Mouse (Mus musculus): Measurements from ENCODE around the gene Rgs6. TPM values are rescaled to one million over a fixed set of nuclear protein-coding genes. Genes with fewer than 3 reads are reported as not detected.

Gene Rgs6
- total and polyA plus RNA-seq, 2 experiments, result 0.09 TPM; not detected in 1

DNA sequence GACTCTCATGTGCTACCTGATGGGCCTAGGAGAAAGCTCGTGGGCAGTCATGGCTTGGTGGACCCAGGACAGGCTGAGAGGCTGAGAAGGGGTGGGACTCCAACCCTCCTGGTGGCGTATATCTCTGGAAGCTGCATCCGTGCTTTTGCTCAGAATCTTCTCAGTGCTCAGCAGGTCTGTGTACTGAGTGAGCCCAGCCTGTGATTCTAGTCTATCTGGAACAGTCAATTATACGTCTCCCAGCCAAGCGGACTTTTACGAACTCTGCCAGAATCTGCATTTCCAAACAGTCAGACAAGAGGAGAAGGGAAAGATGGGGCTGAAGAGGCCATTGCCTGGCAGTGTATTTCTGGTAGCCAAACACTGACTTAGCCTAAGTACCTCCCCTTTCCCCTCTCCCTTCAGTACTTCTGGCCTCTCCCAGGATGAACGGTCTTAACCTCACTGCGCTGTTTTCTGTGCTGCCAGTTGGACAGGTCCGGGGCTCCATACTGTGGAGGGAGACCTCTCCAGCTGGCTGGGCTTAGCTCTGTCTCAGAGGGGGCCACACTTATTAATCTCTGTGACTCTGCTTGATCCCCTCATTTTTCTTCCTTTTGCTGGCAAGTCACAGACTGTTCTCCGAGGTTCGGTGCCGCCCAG lies 110.9 kb downstream of the Rgs6 start:
- DNase-seq (ENCODE audit: extremely low read depth, low read depth, low spot score), result no peak
- TF ChIP-seq CTCF (IDR thresholded peaks at IDR 0.05; ENCODE audit: low read depth, low read length), result no peak
- TF ChIP-seq POLR2A (IDR thresholded peaks at IDR 0.05; ENCODE audit: extremely low read depth, insufficient read depth, low read length), result no peak
- H3K4me1 ChIP-seq (ENCODE audit: control insufficient read depth, insufficient read depth, low read length), result no peaks in the 10 kb centered on the region
- 82% methylated on average over 12 of the region's 12 CpGs for WGBS
- H3K4me3 ChIP-seq (ENCODE audit: insufficient read depth, low read depth, low read length), result no peak overlapping the region
- no peaks in the 10 kb centered on the region for H3K79me2 ChIP-seq (ENCODE audit: control insufficient read depth, insufficient read depth, low read length)
- no peak overlapping the region for H3K9ac ChIP-seq (ENCODE audit: low read depth, low read length)
- H3K36me3 ChIP-seq (ENCODE audit: control insufficient read depth, insufficient read depth, low read length), result no peaks in the 10 kb centered on the region
- no peak overlapping the region for H3K27ac ChIP-seq (replicated peaks; ENCODE audit: insufficient read depth, low read depth, low read length)
- no peaks in the 10 kb centered on the region; the same call in 1 of the 2 replicates for H3K27me3 ChIP-seq (ENCODE audit: control insufficient read depth, insufficient read depth, low read length)

DNA sequence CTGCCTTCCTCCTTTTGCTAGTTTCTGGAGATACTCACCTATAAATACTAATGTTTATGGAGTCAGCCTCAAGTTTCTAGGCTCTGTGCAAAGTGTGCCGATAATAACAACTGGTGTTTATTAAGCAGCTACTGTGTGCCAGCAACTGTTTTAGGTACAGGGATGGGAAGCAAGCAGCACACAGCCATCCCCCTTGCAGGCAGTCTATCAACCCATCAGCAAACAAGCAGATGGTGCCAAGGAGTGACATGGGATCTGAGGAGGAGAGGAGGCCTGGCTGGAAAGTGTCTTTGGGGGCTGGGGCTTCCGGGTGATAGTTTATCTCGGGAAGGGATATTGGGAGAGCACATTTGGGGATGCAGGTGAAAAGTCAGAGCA lies 111.4 kb downstream of the Rgs6 start:
- no peaks in the 10 kb centered on the region for H3K79me2 ChIP-seq (ENCODE audit: control insufficient read depth, insufficient read depth, low read length)
- H3K36me3 ChIP-seq (ENCODE audit: control insufficient read depth, insufficient read depth, low read length), result no peaks in the 10 kb centered on the region
- WGBS, result 63% methylated on average over 3 of the region's 3 CpGs
- H3K4me1 ChIP-seq (ENCODE audit: control insufficient read depth, insufficient read depth, low read length), result no peaks in the 10 kb centered on the region
- no peak overlapping the region for H3K4me3 ChIP-seq (ENCODE audit: insufficient read depth, low read depth, low read length)
- no peak overlapping the region for H3K27ac ChIP-seq (replicated peaks; ENCODE audit: insufficient read depth, low read depth, low read length)
- no peaks in the 10 kb centered on the region; the same call in 1 of the 2 replicates for H3K27me3 ChIP-seq (ENCODE audit: control insufficient read depth, insufficient read depth, low read length)
- no peak for DNase-seq (ENCODE audit: extremely low read depth, low read depth, low spot score)
- no peak overlapping the region for H3K9ac ChIP-seq (ENCODE audit: low read depth, low read length)
- TF ChIP-seq CTCF (IDR thresholded peaks at IDR 0.05; ENCODE audit: low read depth, low read length) (no peak), POLR2A (IDR thresholded peaks at IDR 0.05; ENCODE audit: extremely low read depth, insufficient read depth, low read length) (no peak)

DNA sequence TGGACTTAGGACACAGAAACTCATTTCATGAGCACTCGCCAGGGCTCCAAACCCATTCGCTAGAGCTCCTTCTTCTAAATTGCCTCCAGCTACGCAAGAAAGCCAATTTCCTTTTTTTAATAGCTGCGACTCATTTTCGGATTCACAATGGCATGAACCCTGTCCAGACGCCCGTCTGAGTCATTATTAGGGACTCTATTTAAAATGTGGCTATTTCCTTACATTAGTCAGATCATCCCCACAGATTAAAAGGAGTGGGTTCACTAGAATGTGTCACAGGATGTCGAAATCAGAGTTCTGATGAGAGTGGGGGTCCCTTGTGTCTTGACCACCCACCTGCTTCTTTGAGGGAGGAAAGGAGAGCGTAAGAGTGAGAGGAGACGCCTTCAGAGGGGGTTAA lies 112.1 kb downstream of the Rgs6 start:
- Histone ChIP-seq H3K4me1 (ENCODE audit: control insufficient read depth, insufficient read depth, low read length) (no peaks in the 10 kb centered on the region), H3K27ac (replicated peaks; ENCODE audit: insufficient read depth, low read depth, low read length) (no peak overlapping the region)
- WGBS, result 81% methylated on average over 10 of the region's 10 CpGs

DNA sequence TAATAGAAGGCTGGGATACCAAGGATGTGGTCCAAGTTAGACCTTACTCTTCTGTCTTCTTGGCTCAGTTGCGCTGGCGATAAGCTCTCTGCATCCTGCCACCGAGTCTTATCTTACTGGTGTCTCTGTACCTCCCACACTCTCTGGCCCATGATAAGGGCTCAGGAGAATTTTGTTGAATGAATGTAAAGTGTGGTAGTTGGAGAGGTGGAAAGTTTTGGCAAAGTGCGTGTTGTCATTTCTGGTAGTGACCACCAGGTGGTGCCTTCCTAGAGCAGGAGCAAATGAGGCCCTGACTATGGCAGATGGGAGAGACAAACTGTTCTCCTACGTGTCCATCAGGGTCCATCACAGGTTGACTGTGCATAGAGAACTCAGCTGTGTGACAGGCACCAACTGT lies 112.7 kb downstream of the Rgs6 start:
- TF ChIP-seq CTCF (IDR thresholded peaks at IDR 0.05; ENCODE audit: low read depth, low read length) (peak; percentile 77), POLR2A (IDR thresholded peaks at IDR 0.05; ENCODE audit: extremely low read depth, insufficient read depth, low read length) (no peak)
- Histone ChIP-seq H3K9ac (ENCODE audit: low read depth, low read length) (no peak overlapping the region), H3K4me1 (ENCODE audit: control insufficient read depth, insufficient read depth, low read length) (no peaks in the 10 kb centered on the region)

More for the DNA sequence above, 112.1 kb downstream of the Rgs6 start:
- no peak for DNase-seq (ENCODE audit: extremely low read depth, low read depth, low spot score)
- no peaks in the 10 kb centered on the region for H3K27me3 ChIP-seq (ENCODE audit: control insufficient read depth, insufficient read depth, low read length)
- H3K4me3 ChIP-seq (ENCODE audit: insufficient read depth, low read depth, low read length), result no peak overlapping the region
- no peak for TF ChIP-seq CTCF (IDR thresholded peaks at IDR 0.05; ENCODE audit: low read depth, low read length)
- TF ChIP-seq POLR2A (IDR thresholded peaks at IDR 0.05; ENCODE audit: extremely low read depth, insufficient read depth, low read length), result no peak
- no peaks in the 10 kb centered on the region for H3K79me2 ChIP-seq (ENCODE audit: control insufficient read depth, insufficient read depth, low read length)
- H3K36me3 ChIP-seq (ENCODE audit: control insufficient read depth, insufficient read depth, low read length), result no peaks in the 10 kb centered on the region
- no peak overlapping the region for H3K9ac ChIP-seq (ENCODE audit: low read depth, low read length)

DNA sequence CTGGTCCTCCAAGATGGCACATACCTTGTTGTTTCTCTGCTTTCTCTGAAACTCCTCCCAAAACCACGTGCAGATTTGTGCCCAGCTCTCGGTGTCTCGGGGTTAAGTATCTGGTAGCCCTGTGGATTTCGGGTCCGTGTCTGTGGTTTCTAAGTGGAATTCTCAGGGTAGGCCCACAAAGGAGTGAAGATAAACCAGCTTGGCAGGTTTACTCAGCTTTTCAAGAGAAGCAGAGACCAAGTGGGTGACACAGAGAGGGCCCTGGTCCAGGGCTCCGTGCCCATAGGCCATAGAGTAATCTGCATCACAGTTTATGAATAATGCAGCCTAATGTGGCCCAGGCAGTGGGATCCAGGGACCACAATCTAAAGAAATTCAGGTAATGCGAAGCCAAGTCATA lies 113.3 kb downstream of the Rgs6 start:
- DNase-seq (ENCODE audit: extremely low read depth, low read depth, low spot score), result no peak
- H3K36me3 ChIP-seq (ENCODE audit: control insufficient read depth, insufficient read depth, low read length), result no peaks in the 10 kb centered on the region
- no peaks in the 10 kb centered on the region for H3K27me3 ChIP-seq (ENCODE audit: control insufficient read depth, insufficient read depth, low read length)
- H3K4me1 ChIP-seq (ENCODE audit: control insufficient read depth, insufficient read depth, low read length), result no peaks in the 10 kb centered on the region
- no peak overlapping the region for H3K4me3 ChIP-seq (ENCODE audit: insufficient read depth, low read depth, low read length)
- H3K9ac ChIP-seq (ENCODE audit: low read depth, low read length), result no peak overlapping the region
- TF ChIP-seq CTCF (IDR thresholded peaks at IDR 0.05; ENCODE audit: low read depth, low read length) (no peak), POLR2A (IDR thresholded peaks at IDR 0.05; ENCODE audit: extremely low read depth, insufficient read depth, low read length) (no peak)
- whole genome bisulfite sequencing, result 83% methylated on average over 7 of the region's 7 CpGs
- no peaks in the 10 kb centered on the region for H3K79me2 ChIP-seq (ENCODE audit: control insufficient read depth, insufficient read depth, low read length)
- no peak overlapping the region for H3K27ac ChIP-seq (replicated peaks; ENCODE audit: insufficient read depth, low read depth, low read length)

More for the DNA sequence above, 112.7 kb downstream of the Rgs6 start:
- DNase-seq (ENCODE audit: extremely low read depth, low read depth, low spot score), result peak; percentile 47
- no peaks in the 10 kb centered on the region for H3K27me3 ChIP-seq (ENCODE audit: control insufficient read depth, insufficient read depth, low read length)
- H3K79me2 ChIP-seq (ENCODE audit: control insufficient read depth, insufficient read depth, low read length), result no peaks in the 10 kb centered on the region
- H3K27ac ChIP-seq (replicated peaks; ENCODE audit: insufficient read depth, low read depth, low read length), result no peak overlapping the region
- H3K4me3 ChIP-seq (ENCODE audit: insufficient read depth, low read depth, low read length), result no peak overlapping the region
- 30% methylated on average over 5 of the region's 5 CpGs for WGBS
- no peaks in the 10 kb centered on the region for H3K36me3 ChIP-seq (ENCODE audit: control insufficient read depth, insufficient read depth, low read length)

GRCm38 (mm10) chr12:82710376-82710775 lies 122.3 kb downstream of the Rgs6 start:
- no peak for DNase-seq (ENCODE audit: extremely low read depth, low read depth, low spot score)
- Histone ChIP-seq H3K4me3 (ENCODE audit: insufficient read depth, low read depth, low read length) (no peak overlapping the region), H3K27ac (replicated peaks; ENCODE audit: insufficient read depth, low read depth, low read length) (no peak overlapping the region), H3K9ac (ENCODE audit: low read depth, low read length) (no peak overlapping the region), H3K27me3 (ENCODE audit: control insufficient read depth, insufficient read depth, low read length) (no peaks in the 10 kb centered on the region), H3K4me1 (ENCODE audit: control insufficient read depth, insufficient read depth, low read length) (no peaks in the 10 kb centered on the region), H3K79me2 (ENCODE audit: control insufficient read depth, insufficient read depth, low read length) (no peaks in the 10 kb centered on the region), H3K36me3 (ENCODE audit: control insufficient read depth, insufficient read depth, low read length) (no peaks in the 10 kb centered on the region)
- TF ChIP-seq POLR2A (IDR thresholded peaks at IDR 0.05; ENCODE audit: extremely low read depth, insufficient read depth, low read length), result no peak
- no peak for TF ChIP-seq CTCF (IDR thresholded peaks at IDR 0.05; ENCODE audit: low read depth, low read length)
